Mouse (Mus musculus): ENCODE measurements around the gene Cntnap5b.

The Cntnap5b gene

DNA sequence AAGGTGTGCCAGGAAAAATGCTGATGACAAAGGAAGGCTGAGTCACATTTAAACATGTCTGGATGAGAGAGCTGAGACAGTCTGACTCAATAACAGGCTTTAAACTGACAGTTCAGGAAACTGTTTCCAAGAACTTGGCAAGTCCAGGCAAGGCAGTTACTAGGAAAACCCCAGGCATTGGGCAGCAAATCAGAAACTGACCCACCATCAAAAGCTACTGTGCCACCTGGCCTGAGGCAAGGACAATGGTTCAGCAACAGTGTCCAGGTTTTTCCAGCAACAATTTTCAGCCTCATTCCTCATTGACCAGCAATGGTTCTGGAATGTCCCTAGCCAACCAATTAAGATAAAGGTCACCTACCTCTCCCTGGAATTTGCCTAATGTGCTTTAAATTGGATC, 399.0 kb downstream of the Cntnap5b start:
- peak; percentile 19 for DNase-seq (ENCODE audit: low read depth)

DNA sequence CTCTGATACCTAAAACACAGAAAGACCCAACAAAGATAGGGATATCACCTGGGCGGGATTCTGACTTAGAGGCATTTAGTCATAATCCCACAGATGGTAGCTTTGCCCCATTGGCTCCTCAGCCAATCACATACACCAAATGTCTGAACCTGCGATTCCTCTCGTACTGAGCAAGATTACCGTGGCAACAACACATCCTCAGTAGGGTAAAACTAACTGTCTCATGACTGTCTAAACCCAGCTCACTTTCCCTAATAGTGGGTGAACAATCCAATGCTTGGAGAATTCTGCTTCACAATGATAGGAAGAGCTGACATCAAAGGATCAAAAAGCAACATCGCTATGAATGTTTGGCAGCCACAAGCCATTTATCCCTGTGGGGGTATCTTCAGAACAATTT, 407.5 kb downstream of the Cntnap5b start:
- peak; percentile 79 for DNase-seq (ENCODE audit: low read depth)

DNA sequence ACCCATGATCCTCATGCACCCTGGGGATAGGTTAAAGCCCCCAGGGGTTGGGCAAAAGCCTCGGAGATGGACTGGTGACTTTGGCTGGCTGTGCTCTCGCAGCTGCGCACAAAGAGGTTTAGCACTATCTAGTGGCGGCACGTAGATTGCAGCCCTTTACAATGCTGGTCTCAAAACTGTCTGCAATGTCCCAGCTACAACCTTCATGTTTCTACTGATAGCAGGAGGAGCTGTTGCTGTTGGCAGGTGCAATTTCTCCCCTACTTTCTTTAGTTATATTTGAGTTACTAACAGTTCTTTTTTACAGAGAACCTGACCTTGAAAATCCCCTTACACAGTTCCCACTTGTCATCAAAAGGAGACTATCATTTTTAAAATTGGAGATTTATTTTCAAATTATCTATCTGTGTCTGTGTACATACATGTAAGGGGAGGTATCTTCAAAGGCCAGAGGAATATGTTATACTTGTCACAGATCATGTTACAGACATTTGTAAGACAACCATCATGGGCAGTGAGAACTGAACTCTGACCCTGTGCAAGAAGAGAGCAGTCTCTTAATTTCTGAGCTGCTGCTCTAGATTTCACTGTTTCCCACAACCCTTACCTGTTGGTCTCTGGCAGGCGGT, 459.5 kb downstream of the Cntnap5b start:
- DNase-seq (ENCODE audit: low read depth) = peak; percentile 11

DNA sequence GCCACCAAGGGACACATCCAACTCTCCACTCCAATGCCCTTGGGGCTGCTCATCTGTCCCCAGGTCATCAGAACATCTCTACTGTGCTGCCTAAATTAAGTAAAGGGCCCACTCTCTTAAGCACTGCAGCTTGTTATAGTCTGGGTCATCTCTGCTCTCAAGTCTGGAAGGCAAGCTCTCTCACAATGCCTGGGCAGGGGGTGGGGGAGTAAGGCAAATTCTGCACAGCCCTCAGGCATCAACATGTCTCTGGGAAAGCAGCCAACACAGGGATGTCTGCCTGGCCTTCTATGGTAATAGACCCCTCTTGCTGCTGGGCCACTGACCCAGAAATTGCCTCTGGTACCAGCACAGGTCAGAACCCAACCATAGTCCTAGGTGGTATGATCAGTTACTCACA, 479.4 kb downstream of the Cntnap5b start:
- no peak for DNase-seq (ENCODE audit: low read depth)

DNA sequence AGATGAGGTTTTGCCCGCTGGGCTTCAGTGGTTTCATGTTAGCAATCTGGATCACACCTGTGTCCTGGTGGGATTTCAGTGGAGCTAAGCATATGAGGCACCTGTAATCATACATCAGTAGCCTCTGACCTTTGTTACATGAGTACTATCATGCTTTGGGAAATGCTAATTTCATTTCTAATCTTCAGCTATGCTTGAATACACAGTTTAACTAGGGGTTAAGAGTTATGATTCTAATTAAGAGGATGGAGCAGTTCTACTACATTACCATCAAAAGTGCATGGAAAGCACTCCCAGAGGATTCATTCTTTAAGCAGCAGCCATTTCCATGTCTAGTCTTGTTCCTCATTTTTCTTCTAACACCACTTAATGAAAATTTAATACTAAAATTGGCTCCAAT, 538.1 kb downstream of the Cntnap5b start:
- no peak for DNase-seq (ENCODE audit: low read depth)

DNA sequence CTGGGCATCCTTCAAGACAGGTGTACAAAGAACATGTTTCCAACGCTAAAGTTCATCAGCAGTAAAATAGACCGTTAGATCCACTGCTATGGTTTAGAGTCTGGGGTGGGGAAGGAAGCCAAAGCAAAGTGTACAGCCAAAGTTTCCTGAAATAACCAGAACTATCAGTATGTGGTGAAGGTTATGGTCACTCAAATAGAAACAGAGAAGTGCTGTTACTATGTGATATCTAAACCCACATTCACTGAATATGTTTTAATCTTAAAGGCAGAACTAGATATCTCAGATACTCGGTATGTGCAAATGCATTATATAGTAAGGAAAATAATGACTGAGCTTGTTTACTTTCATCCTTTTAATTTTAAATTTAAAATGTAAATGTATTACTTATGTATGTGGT, 558.5 kb downstream of the Cntnap5b start:
- DNase-seq (ENCODE audit: low read depth) = no peak

DNA sequence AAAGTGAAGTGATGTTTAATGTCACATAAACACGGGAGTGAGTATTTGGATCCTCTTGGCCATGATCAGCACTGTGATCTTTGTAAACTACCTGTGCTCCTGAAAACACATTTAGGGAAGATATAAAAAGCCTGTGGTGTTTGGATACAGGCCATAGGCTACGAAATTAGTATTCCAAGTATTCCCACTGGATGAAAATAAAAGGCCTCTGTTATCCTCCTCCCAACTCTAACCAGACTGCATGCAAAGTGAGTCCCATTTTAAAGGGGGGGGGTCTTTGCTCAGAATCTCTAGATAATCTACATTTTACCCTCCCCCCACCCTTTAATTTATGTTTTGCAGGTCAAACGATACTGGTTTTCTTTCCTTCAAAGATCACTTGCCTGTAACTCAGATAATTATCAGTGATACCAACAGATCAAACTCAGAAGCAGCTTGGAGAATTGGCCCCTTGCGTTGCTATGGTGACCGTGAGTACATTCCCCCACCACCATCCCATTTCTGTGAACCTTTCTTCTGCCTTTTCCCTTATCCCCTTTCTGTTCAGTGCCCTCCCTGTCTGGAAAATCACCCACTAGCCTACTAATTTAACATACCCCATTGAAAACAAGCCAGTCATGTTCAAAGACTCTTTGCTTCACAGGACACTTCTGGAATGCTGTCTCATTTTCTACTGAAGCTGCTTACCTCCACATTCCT, 597.0 kb downstream of the Cntnap5b start:
- no peak for DNase-seq (ENCODE audit: low read depth)

DNA sequence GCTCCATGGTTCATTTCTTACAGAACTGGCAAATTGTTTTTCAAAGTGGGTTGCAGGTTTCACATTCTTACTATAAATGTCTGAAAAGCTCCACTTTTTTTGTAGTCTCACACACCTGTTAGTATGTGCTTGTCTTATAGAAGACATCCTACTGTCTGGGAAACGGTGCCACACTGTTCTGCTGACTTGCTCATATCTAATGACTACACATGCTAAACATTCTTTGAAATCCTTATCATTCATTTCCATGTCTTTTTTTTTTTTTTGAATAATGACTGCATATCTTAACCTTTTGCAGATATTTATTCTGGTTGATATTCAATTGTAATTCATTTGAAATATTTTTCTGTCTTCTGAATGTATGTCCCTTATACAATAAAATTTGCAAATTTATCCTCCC, 613.7 kb downstream of the Cntnap5b start:
- DNase-seq (ENCODE audit: low read depth) = no peak

DNA sequence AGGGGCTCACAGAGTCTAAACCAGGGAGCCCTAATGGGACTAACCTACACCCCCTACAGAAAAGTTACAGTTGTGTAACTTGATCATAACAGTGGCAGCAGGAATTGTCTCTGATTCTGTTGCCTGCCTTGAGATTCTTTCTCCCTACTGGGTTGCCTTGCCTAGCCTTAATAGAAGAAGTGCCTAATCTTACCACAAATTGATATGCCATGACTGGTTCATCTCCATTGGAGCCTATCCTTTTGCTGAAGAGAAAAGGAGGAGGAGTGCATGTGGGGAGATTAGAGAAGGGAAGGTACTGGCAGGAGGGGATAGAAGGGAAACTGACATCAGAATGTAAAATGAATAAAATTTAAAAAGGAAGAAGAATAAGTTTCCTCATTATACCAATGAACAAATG, 621.5 kb downstream of the Cntnap5b start:
- DNase-seq (ENCODE audit: low read depth) = no peak

DNA sequence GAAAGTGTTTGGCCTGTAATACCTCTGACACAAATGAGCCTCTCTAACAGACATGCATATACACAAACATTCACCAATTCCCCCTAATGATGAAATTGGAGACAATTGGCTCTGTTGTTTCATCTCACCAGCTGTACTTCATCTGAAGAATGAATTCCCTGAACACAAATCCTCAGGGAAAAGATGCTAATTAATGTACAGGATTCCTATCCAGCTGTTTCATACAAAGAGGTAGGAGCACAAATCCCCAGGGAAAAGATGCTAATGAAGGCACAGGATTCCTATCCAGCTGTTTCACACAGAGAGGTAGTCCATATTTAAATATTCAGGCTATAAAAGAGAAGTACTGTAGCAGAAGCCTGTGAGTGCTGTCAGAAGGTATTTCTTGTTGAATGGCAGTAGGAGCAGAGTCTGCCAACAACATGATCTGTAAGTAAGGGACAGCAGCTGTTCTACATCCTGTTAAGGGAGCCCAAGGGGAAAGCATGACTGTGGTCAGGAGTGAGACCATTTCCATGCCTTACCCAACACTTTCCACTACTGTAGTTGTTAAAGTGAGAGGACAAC, 644.2 kb downstream of the Cntnap5b start:
- DNase-seq (ENCODE audit: low read depth) = no peak

DNA sequence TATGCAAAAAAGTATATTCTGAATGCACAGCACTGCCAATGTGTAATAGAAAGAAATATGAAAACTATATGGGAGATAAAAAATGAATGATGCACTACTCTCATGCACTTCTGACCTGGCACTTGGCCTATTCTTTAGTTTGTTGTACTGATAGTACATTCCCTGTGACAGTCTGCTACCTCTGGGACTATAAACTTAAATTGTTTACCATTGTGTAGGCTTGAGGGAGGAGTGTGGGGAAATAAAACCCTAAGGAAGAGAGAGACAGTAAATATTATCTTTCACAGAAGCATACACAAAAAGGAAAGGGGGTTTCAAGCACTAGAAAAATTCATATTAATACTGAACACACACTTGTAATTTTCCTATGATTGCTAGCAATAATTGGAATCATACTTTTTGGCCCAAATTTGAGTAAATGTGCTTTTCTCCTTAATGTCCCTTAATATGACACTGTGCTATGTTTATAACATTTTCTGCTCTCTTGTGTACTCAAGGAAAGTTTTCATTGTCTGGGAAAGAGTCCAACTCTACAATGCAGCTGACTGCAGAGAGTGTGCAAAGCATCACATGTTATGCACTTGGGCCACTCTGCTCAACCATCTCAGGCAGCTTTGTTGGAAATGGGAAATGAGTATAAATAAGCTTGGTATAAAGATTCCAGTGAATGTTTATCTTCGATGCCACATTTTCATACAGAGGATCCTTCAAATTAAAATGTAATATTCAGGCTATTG, 657.6 kb downstream of the Cntnap5b start:
- no peak for DNase-seq (ENCODE audit: low read depth)

DNA sequence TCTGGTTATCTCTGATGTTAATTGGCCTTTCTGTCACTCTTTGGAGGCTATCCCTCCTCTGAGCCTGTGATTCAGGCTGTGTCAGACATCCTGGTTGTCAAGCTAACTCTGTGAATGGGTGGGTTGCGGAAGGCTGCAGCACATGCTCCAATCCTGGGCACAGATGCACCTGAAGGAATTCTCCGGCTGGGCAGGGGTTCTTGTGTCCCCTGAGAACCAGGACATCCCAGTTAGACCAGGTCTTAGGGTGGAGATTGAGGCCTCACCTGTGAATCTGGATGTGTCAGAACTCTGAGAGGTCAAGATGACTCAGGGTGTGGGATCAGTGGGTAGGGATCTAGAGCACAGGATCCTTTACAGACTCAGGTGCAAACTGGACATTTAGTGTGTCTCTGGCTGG, 691.3 kb downstream of the Cntnap5b start:
- DNase-seq (ENCODE audit: low read depth) = no peak

DNA sequence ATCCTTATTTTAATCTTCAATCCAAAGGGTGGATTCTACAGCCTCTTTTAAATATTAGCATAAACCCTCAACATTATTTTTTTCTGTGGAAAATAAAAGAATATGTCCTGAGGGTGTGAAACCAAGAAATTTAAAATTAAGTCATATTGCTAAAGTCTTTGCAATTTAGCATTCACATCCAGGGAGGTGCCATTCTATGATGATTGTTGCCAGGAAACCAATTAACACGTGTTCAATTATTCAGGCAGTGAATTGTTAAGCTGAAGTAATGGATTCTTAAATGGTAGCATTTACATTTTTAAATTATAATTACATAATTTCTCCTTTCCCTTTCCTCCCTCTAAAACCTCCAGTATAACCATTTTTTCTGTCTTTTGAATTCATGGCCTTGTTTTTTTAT, 692.7 kb downstream of the Cntnap5b start:
- DNase-seq (ENCODE audit: low read depth) = no peak

DNA sequence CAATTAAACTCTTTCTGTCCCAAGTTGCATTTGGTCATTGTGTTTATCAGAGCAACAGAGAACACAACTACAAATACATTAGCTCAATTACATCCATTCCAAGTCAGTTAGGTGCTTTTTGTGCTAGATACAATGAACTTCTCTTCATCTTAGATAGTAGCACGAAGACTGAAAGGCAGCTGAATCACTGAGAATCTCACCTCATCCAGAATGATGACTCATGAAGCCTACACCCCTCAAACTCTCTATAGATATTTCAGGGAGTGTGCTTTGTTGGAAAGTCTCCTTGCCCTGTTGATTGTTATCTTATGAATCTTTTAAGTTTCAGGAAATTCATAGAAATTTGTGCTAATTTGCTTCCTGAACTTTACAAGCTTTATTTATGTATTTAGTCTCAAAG, 695.0 kb downstream of the Cntnap5b start:
- DNase-seq (ENCODE audit: low read depth) = no peak

DNA sequence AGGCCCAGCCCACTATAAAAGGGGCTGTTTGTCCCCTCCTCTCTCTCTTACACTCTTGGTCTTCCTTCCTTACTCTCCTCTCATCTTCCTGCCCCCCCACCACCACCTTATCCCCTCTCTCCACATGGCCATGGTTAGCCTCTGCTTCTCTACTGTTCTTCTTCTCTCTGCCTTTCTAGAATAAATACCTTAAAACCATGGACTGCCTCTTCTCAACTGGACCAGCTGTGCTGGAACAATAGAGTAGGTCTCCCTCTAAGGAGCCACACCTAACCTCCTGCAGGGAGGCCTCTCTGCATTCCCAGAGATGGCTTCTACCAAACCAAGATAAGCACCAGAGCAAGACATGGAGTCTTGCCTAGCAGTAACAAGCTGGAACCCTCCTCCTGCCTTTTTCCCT, 737.3 kb downstream of the Cntnap5b start:
- DNase-seq (ENCODE audit: low read depth) = no peak

Data from fibroblast of lung, adult 2 months (primary cell).